Mouse (Mus musculus) erythroblast, embryonic 14.5 days (primary cell): ENCODE data around the gene Rcvrn. TPM values are rescaled to one million over a fixed set of nuclear protein-coding genes. Genes with fewer than 3 reads are reported as not detected.

Source experiments
- H3K27me3 ChIP-seq: 2 replicates; pipeline ENCODE4 v1.6.1; 2012; ENCODE audit warnings: inconsistent platforms; ENCODE audit not compliant: control insufficient read depth
- H3K36me3 ChIP-seq: 2 replicates; pipeline ENCODE4 v1.6.1; 2012; ENCODE audit warnings: mild to moderate bottlenecking, inconsistent platforms; ENCODE audit not compliant: control insufficient read depth
- H3K4me1 ChIP-seq: 2 replicates; pipeline ENCODE4 v1.6.1; 2012; ENCODE audit warnings: inconsistent platforms; ENCODE audit not compliant: control insufficient read depth
- H3K4me3 ChIP-seq: replicated peaks from 2 replicates; pipeline ENCODE3; 2012; ENCODE audit warnings: moderate library complexity, mild to moderate bottlenecking, inconsistent platforms
- H3K9me3 ChIP-seq: 2 replicates; pipeline ENCODE4 v1.6.1; 2012; ENCODE audit warnings: low read length, inconsistent platforms, mixed read lengths; ENCODE audit not compliant: control insufficient read depth
- GATA1 ChIP-seq: IDR thresholded peaks from 2 replicates; pipeline ENCODE4 v1.6.1; 2012; ENCODE audit warnings: low read length, inconsistent platforms, mixed read lengths
- TAL1 ChIP-seq: IDR thresholded peaks from 3 replicates; pipeline ENCODE4 v1.6.1; 2012; ENCODE audit warnings: low read length, inconsistent platforms, mixed read lengths
- polyA plus RNA-seq: library from polyadenylated mRNA; stranded (reverse); fragments of >175 nt; gene quantifications from 2 replicates; pipeline ENCODE4 v1.2.3, GENCODE M21; 2012

The Rcvrn gene
- polyA plus RNA-seq, 1 experiment: not detected

GRCm38 (mm10) chr11:67667531-67668332 is 27.4 kb upstream of the Rcvrn start:
- no peaks in the 10 kb centered on the region for H3K9me3 ChIP-seq
- H3K4me1 ChIP-seq: no peaks in the 10 kb centered on the region
- H3K4me3 ChIP-seq: no peak overlapping the region
- no peak for TF ChIP-seq GATA1
- TF ChIP-seq TAL1: no peak
- no peaks in the 10 kb centered on the region for H3K36me3 ChIP-seq
- H3K27me3 ChIP-seq: no peaks in the 10 kb centered on the region

DNA sequence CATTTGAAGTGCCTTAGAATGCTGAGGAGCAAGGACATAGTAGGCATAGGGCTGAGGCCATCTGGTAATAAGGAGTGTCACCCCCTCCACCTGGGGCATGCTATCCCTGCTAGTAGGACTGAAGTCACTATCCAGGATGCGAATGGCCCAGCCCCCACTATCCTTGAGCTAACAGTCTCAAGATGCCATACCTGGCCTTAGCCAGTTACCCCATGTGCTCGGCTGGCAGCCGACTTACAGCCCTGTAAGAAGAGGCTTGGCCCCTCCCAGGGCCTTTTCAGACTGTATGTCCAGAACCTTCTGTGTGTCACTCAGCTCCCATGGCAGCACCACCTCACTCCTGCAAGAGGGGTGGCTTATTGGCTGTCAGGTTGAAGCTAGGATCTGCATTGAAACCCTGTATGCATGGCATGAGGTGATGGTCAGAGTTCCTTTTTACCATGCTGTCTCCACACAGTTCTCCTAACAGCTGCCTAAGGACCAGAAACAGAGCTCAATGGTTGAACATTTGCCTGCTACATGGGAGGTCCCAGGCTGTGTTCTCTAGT is 26.6 kb upstream of the Rcvrn start:
- TF ChIP-seq GATA1 (no peak), TAL1 (no peak)
- Histone ChIP-seq H3K27me3 (no peaks in the 10 kb centered on the region), H3K36me3 (no peaks in the 10 kb centered on the region), H3K9me3 (no peaks in the 10 kb centered on the region), H3K4me1 (no peaks in the 10 kb centered on the region), H3K4me3 (no peak overlapping the region)

DNA sequence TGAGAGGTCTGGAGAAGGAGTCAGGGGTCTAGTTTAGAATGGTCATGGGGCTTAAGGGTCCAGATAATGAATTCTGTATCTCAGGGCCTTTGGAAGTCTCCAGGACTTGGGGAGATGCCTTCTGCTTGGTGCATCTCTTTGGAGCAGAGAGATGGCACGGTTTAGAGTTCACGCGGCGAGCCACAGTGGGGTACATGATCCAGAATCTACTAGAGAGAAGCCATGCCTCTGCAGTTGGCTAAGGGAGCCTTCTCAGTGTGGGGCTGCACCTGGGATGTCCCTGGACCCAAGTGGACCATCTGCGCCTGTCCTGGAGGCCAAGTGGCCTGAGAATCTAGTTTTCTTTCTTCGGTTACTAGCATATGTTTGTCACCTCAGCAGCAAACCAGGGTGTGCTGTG is 25.1 kb upstream of the Rcvrn start:
- Histone ChIP-seq H3K9me3 (no peaks in the 10 kb centered on the region), H3K27me3 (no peaks in the 10 kb centered on the region), H3K36me3 (no peaks in the 10 kb centered on the region), H3K4me3 (no peak overlapping the region), H3K4me1 (no peaks in the 10 kb centered on the region)
- TF ChIP-seq GATA1: no peak
- no peak for TF ChIP-seq TAL1

DNA sequence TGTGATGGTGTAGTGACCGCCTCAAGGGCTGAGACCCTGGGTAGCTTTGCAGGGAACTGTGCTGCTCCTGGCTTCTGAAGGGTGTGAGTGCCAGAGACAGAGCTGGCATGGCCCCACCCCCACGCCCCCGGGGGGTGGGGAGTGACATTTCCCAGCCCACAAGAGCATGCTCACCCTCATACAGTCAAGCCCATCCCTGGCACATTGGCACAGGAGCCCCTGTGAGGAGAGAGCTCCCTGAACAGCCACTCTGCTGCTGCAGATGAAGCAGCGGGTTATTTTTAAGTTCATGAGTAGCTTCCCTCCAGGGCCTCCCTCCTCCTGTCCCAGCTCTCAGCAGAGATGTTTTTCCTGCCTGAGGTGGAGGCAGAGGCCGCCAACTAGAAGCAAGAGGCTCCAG is 23.0 kb upstream of the Rcvrn start:
- TF ChIP-seq TAL1 (no peak), GATA1 (no peak)
- H3K4me3 ChIP-seq: no peak overlapping the region
- no peaks in the 10 kb centered on the region for H3K4me1 ChIP-seq
- H3K27me3 ChIP-seq: no peaks in the 10 kb centered on the region
- H3K9me3 ChIP-seq: no peaks in the 10 kb centered on the region
- no peaks in the 10 kb centered on the region for H3K36me3 ChIP-seq

DNA sequence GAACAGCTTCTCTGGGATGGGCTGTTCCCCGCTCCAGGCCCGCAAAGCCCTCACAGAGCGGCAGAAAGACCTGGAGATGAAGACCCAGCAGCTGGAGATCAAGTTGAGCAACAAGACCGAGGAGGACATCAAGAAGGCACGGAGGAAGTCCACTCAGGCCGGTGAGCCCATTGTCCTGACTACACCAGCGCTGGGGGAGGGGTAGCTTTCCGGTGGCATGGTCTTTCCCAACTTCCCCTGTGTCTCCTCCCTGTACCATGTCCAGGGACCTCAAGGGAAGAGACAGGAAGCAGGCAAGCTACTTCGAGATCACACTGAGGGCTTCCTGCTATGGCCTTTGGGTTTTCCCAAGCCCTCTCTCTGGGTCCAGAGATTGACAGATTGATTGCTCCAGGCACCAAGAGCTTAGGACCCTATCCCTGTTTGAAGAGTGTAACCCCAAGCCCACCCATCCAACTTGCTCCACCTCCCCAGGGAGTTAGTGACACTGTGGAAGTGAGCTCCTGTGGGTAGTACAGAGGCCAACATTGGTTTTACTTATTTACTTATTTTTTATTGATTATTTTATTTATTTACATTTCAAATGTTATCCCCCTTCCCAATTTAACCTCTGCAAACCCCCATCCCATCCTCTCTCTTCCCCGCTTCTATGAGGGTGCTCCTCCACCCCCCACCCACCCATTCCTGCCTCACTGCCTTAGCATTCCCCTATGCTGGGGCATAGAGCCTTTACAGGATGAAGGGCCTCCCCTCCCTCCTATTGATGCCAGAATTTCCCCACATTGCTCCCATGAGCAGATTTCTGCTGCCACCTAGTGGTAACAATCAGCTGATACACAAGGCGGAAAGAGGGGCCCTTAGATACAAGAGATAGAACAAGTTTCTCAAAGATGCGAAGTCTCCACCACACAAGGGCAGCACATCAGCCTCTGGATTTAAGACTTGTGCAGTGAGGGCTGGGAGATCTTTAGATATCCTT is 19.3 kb upstream of the Rcvrn start:
- no peaks in the 10 kb centered on the region for H3K9me3 ChIP-seq

DNA sequence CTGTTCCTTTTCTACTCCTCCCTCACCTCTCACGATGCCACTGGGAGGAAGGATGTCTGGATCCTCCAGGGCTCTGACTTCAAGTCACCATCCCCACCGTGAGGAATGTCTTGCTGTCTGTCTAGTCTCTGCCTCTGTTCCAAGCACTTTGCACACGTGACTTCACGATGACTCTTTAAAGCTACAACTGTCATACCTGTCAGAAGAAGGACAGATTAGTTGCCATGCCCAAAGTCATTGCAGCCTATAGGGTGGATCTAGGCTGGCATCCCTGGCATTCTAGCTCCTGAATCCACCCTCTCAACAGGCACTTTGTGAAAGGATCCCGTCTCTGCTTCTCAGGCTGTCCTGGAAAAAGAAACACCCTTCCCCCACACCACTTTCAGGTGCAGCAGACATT is 15.8 kb upstream of the Rcvrn start:
- no peak overlapping the region for H3K4me3 ChIP-seq
- TF ChIP-seq TAL1 (no peak), GATA1 (no peak)
- H3K36me3 ChIP-seq: no peaks in the 10 kb centered on the region
- no peaks in the 10 kb centered on the region for H3K27me3 ChIP-seq
- no peaks in the 10 kb centered on the region for H3K4me1 ChIP-seq
- H3K9me3 ChIP-seq: no peaks in the 10 kb centered on the region

More for the DNA sequence above, 19.3 kb upstream of the Rcvrn start:
- TF ChIP-seq GATA1 (no peak), TAL1 (no peak)
- Histone ChIP-seq H3K4me1 (no peaks in the 10 kb centered on the region), H3K27me3 (no peaks in the 10 kb centered on the region), H3K4me3 (no peak overlapping the region), H3K36me3 (no peaks in the 10 kb centered on the region)

DNA sequence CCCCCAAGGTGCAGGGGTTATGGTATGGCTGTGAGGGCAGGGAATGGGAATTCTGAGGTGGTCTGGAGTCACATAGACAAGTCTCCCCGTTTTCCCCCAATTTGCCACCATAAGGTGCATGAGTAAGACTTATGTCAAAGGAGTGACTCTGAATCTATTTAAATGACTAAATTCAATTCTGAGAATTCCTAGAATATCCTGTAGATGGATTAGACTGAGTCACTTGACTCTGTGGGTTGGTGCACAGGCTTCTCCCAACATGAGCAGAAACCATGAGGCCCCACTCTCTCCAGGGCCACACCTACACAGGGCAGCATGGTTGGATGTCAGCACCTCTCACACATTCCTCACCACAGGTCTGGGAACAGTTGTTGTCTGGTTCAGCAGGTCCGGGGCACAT is 15.2 kb upstream of the Rcvrn start:
- no peaks in the 10 kb centered on the region for H3K36me3 ChIP-seq
- H3K4me1 ChIP-seq: no peaks in the 10 kb centered on the region
- TF ChIP-seq TAL1 (no peak), GATA1 (no peak)
- H3K27me3 ChIP-seq: no peaks in the 10 kb centered on the region
- H3K4me3 ChIP-seq: no peak overlapping the region
- no peaks in the 10 kb centered on the region for H3K9me3 ChIP-seq

- H3K9me3 ChIP-seq: no peaks in the 10 kb centered on the region
- no peaks in the 10 kb centered on the region for H3K27me3 ChIP-seq
- H3K4me1 ChIP-seq: no peaks in the 10 kb centered on the region
- H3K36me3 ChIP-seq: no peaks in the 10 kb centered on the region
- H3K4me3 ChIP-seq: no peak overlapping the region
- TF ChIP-seq TAL1 (no peak), GATA1 (no peak)
Measured at GRCm38 (mm10) chr11:67681871-67682270, 13.3 kb upstream of the Rcvrn start.

GRCm38 (mm10) chr11:67686109-67686508 is 9.0 kb upstream of the Rcvrn start:
- H3K9me3 ChIP-seq: no peaks in the 10 kb centered on the region
- no peak for TF ChIP-seq GATA1
- TF ChIP-seq TAL1: no peak

More at GRCm38 (mm10) chr11:67686109-67686508, 9.0 kb upstream of the Rcvrn start:
- Histone ChIP-seq H3K4me1 (no peaks in the 10 kb centered on the region), H3K4me3 (no peak overlapping the region), H3K27me3 (no peaks in the 10 kb centered on the region), H3K36me3 (no peaks in the 10 kb centered on the region)
